Mouse (Mus musculus): ENCODE results near the gene Gtf2ird2. TPM values are rescaled to one million over a fixed set of nuclear protein-coding genes. Genes with fewer than 3 reads are reported as not detected.
A peak's percentile ranks its signal among the peaks of the same experiment; 100 is the strongest.

Gtf2ird2 gene
- polyA plus RNA-seq, 1 experiment from 2014 or later, result 11.4 TPM

DNA sequence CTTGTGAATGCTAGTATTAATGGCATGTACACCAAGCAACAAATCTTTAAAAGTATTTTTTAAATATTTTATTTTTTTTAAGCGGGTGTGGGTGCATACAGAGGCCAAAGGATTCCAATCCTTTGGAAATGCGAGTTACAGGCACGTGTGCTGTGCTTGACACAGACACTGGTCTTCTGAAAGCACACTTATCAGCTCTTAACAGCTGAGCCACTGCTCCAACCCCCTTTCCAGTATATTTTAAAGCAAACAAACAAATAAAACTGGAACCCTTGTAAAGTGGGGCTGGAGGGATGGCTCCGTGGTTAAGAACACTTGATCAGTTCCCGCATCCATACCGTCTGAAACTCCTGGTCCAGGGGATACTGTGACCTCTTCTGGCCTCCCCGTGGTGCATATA is 657 bp upstream of the Gtf2ird2 start:
- H3K27ac ChIP-seq, result peak overlapping the region; percentile 92
- peak overlapping the region; percentile 72 for H3K9ac ChIP-seq
- WGBS, result 62% methylated on average over 7 of the region's 7 CpGs
- peaks cover 18% of the 10 kb centered on the region for H3K4me1 ChIP-seq
- no peaks in the 10 kb centered on the region for H3K27me3 ChIP-seq
- H3K36me3 ChIP-seq, result no peaks in the 10 kb centered on the region
- H3K9me3 ChIP-seq, result no peaks in the 10 kb centered on the region
- H3K4me3 ChIP-seq, result peak overlapping the region; percentile 69
- no peak for ATAC-seq (ENCODE audit: insufficient number of reproducible peaks, insufficient read depth, low FRiP score, low TSS enrichment)
- H3K4me2 ChIP-seq (replicated peaks), result peak overlapping the region; percentile 92

- Histone ChIP-seq H3K4me1 (peaks cover 18% of the 10 kb centered on the region), H3K4me2 (replicated peaks) (no peak overlapping the region), H3K27ac (no peak overlapping the region), H3K4me3 (no peak overlapping the region), H3K9ac (no peak overlapping the region), H3K27me3 (no peaks in the 10 kb centered on the region), H3K9me3 (no peaks in the 10 kb centered on the region), H3K36me3 (no peaks in the 10 kb centered on the region)
- WGBS, result 90% methylated on average over 3 of the region's 3 CpGs
- ATAC-seq (ENCODE audit: insufficient number of reproducible peaks, insufficient read depth, low FRiP score, low TSS enrichment), result no peak
These were observed 2.2 kb downstream of the Gtf2ird2 start for GRCm38 (mm10) chr5:134186059-134186458.

GRCm38 (mm10) chr5:134186961-134187731 is 3.3 kb downstream of the Gtf2ird2 start:
- Histone ChIP-seq H3K4me1 (peaks cover 15% of the 10 kb centered on the region), H3K4me2 (replicated peaks) (no peak overlapping the region), H3K4me3 (no peak overlapping the region), H3K9ac (no peak overlapping the region), H3K27me3 (no peaks in the 10 kb centered on the region), H3K9me3 (no peaks in the 10 kb centered on the region), H3K27ac (no peak overlapping the region), H3K36me3 (0 out of 2 replicates have a peak, but pooled peaks cover 4% of the 10 kb centered on the region)
- WGBS, result 70% methylated on average over 4 of the region's 4 CpGs
- ATAC-seq (ENCODE audit: insufficient number of reproducible peaks, insufficient read depth, low FRiP score, low TSS enrichment), result no peak

DNA sequence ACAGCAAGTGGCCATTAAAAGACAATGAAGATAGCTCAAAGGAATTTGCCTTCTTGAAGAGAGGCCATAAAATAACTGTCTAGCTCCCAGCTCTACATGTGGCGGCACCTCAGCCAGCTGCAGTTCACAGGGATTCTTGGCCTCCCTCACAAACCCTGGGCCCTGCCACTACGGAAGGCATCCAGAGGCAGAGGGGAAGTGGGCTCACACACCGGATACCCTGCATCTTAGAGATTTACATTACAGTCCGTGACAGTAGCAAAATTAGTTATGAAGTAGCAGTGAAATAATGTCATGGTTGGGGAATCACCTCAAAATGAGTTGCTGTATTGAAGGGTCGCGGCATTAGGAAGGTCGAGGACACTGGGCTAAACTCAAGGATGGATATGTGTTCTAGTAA is 4.8 kb downstream of the Gtf2ird2 start:
- Histone ChIP-seq H3K4me3 (no peak overlapping the region), H3K9ac (no peak overlapping the region), H3K4me1 (peaks cover 2% of the 10 kb centered on the region), H3K36me3 (peaks cover 10% of the 10 kb centered on the region), H3K27me3 (no peaks in the 10 kb centered on the region), H3K9me3 (no peaks in the 10 kb centered on the region), H3K27ac (no peak overlapping the region), H3K4me2 (replicated peaks) (no peak overlapping the region)
- WGBS, result 89% methylated on average over 7 of the region's 7 CpGs
- ATAC-seq (ENCODE audit: insufficient number of reproducible peaks, insufficient read depth, low FRiP score, low TSS enrichment), result no peak

GRCm38 (mm10) chr5:134193664-134194063 is 9.8 kb downstream of the Gtf2ird2 start:
- Histone ChIP-seq H3K36me3 (peaks cover 39% of the 10 kb centered on the region), H3K4me3 (no peak overlapping the region), H3K27ac (no peak overlapping the region), H3K9ac (no peak overlapping the region), H3K4me1 (no peaks in the 10 kb centered on the region), H3K4me2 (replicated peaks) (no peak overlapping the region), H3K9me3 (no peaks in the 10 kb centered on the region), H3K27me3 (no peaks in the 10 kb centered on the region)
- no peak for ATAC-seq (ENCODE audit: insufficient number of reproducible peaks, insufficient read depth, low FRiP score, low TSS enrichment)
- WGBS, result 86% methylated on average over 8 of the region's 8 CpGs

GRCm38 (mm10) chr5:134206721-134207120 is 22.9 kb downstream of the Gtf2ird2 start:
- WGBS, result 83% methylated on average over 10 of the region's 10 CpGs

GRCm38 (mm10) chr5:134209931-134210554 is 26.2 kb downstream of the Gtf2ird2 start:
- Histone ChIP-seq H3K4me3 (no peak overlapping the region), H3K9me3 (no peaks in the 10 kb centered on the region), H3K36me3 (peaks cover 3% of the 10 kb centered on the region; the same call in 1 of the 2 replicates), H3K27ac (no peak overlapping the region), H3K27me3 (no peaks in the 10 kb centered on the region), H3K4me2 (replicated peaks) (no peak overlapping the region), H3K9ac (no peak overlapping the region), H3K4me1 (no peaks in the 10 kb centered on the region)
- WGBS, result 61% methylated on average over 11 of the region's 11 CpGs
- no peak for ATAC-seq (ENCODE audit: insufficient number of reproducible peaks, insufficient read depth, low FRiP score, low TSS enrichment)

More at GRCm38 (mm10) chr5:134206721-134207120, 22.9 kb downstream of the Gtf2ird2 start:
- no peaks in the 10 kb centered on the region for H3K4me1 ChIP-seq
- H3K4me2 ChIP-seq (replicated peaks), result no peak overlapping the region
- 0 out of 2 replicates have a peak, but pooled peaks cover 3% of the 10 kb centered on the region for H3K36me3 ChIP-seq
- no peaks in the 10 kb centered on the region for H3K27me3 ChIP-seq
- H3K4me3 ChIP-seq, result no peak overlapping the region
- ATAC-seq (ENCODE audit: insufficient number of reproducible peaks, insufficient read depth, low FRiP score, low TSS enrichment), result no peak
- no peaks in the 10 kb centered on the region for H3K9me3 ChIP-seq
- no peak overlapping the region for H3K9ac ChIP-seq
- no peak overlapping the region for H3K27ac ChIP-seq

GRCm38 (mm10) chr5:134214021-134214806 is 30.4 kb downstream of the Gtf2ird2 start:
- 76% methylated on average over 12 of the region's 12 CpGs for WGBS
- Histone ChIP-seq H3K4me3 (no peak overlapping the region), H3K9ac (no peak overlapping the region), H3K27ac (no peak overlapping the region), H3K27me3 (no peaks in the 10 kb centered on the region), H3K4me2 (replicated peaks) (no peak overlapping the region), H3K9me3 (no peaks in the 10 kb centered on the region), H3K4me1 (no peaks in the 10 kb centered on the region), H3K36me3 (peaks cover 9% of the 10 kb centered on the region)
- no peak for ATAC-seq (ENCODE audit: insufficient number of reproducible peaks, insufficient read depth, low FRiP score, low TSS enrichment)

GRCm38 (mm10) chr5:134217900-134218299 is 34.1 kb downstream of the Gtf2ird2 start:
- Histone ChIP-seq H3K4me1 (peaks cover 12% of the 10 kb centered on the region), H3K4me3 (no peak overlapping the region), H3K36me3 (peaks cover 6% of the 10 kb centered on the region), H3K9me3 (no peaks in the 10 kb centered on the region), H3K4me2 (replicated peaks) (no peak overlapping the region), H3K27ac (no peak overlapping the region), H3K27me3 (peaks cover 10% of the 10 kb centered on the region), H3K9ac (no peak overlapping the region)
- WGBS, result 88% methylated on average over 7 of the region's 7 CpGs
- ATAC-seq (ENCODE audit: insufficient number of reproducible peaks, insufficient read depth, low FRiP score, low TSS enrichment), result no peak

- Histone ChIP-seq H3K9ac (no peak overlapping the region), H3K36me3 (peaks cover 6% of the 10 kb centered on the region; the same call in 1 of the 2 replicates), H3K4me3 (peak overlapping the region; percentile 36), H3K4me2 (replicated peaks) (peak overlapping the region; percentile 74), H3K9me3 (no peaks in the 10 kb centered on the region), H3K27ac (no peak overlapping the region), H3K4me1 (peaks cover 18% of the 10 kb centered on the region), H3K27me3 (peaks cover 11% of the 10 kb centered on the region)
- WGBS, result 35% methylated on average over 4 of the region's 4 CpGs
- ATAC-seq (ENCODE audit: insufficient number of reproducible peaks, insufficient read depth, low FRiP score, low TSS enrichment), result no peak
These were observed 37.5 kb downstream of the Gtf2ird2 start for GRCm38 (mm10) chr5:134221278-134221677.

DNA sequence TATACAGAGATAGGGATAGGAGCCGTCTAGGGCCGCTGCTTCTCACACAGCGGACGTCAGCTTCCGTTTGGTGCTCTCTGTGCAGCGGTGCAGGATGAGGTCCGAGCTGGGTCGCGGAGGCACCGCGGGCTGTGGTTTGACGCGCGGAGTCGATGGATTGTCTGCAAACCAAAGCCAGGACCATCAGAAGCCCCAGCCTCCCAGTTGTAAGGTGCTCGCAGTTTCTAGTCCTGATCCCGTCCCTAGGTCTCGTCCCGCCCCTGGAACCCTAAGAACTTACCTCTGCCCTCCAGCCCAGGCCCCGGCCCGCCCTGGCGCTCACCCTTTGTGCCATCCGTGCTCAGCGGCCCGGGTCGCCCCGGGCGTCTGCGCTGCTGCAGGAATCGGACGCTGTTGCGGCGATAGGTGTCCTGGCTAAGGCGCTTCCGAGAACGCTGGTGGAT is 37.9 kb downstream of the Gtf2ird2 start:
- H3K27me3 ChIP-seq, result peaks cover 11% of the 10 kb centered on the region
- peak overlapping the region; percentile 60 for H3K9ac ChIP-seq
- H3K27ac ChIP-seq, result no peak overlapping the region
- 1% methylated on average over 36 of the region's 36 CpGs for WGBS
- no peaks in the 10 kb centered on the region for H3K9me3 ChIP-seq
- no peak for ATAC-seq (ENCODE audit: insufficient number of reproducible peaks, insufficient read depth, low FRiP score, low TSS enrichment)
- peaks cover 22% of the 10 kb centered on the region for H3K4me1 ChIP-seq
- peak overlapping the region; percentile 36 for H3K4me3 ChIP-seq
- peaks cover 2% of the 10 kb centered on the region; the same call in 1 of the 2 replicates for H3K36me3 ChIP-seq
- H3K4me2 ChIP-seq (replicated peaks), result peak overlapping the region; percentile 74
